Mouse (Mus musculus) layer of hippocampus, postnatal 25 days (tissue): ENCODE measurements around the gene Vstm4. TPM values are rescaled to one million over a fixed set of nuclear protein-coding genes. Genes with fewer than 3 reads are reported as not detected.

Experiments used
- DNase-seq, 2 experiments: peaks; one replicate each; pipeline ENCODE4 v3.0.0; 2022; ENCODE audit warnings: mixed read lengths in 2 of 2, low spot score in 1 of 2; ENCODE audit errors: extremely low spot score in 1 of 2
- total RNA-seq, 2 experiments: library from RNA; stranded (reverse); gene quantifications; 2 replicates each; pipeline ENCODE4 v1.2.3; 2021

The Vstm4 gene
- 1 to 10 TPM; 3.6 to 4.6 TPM for total RNA-seq

DNA sequence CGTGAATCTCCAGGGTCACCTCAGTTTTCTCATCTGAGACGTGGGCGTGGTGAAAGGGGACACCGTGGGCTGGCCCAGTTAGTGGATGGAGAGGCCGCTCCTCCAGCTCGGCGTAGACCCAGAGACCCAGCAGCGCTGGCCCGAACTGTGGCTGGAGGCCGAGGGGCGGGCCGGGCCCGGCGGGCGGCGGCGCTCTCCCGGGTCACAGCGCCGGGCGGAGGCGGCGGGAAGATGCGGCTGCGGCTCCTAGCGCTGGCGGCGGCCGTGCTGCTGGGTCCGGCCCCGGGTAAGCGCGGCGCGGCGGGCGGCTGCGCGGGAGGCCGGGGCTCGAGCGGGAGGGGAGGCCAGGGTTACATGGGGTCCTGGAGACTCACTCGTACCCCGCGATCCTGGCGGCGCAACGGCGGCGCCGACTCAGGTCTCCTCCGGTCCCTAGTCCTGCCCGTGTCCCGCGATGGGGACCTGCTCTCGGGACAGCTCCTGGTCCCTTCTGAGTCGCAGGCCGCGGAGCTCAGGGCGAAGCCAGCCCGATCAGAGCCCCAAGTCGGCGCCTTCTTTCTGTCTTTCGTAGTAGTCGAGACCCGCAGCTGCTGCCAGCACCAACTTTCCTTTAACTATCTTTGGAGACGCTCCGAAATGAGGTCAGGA lies at the start of gene Vstm4:
Gene Vstm4, plus strand, starts transcription at position 76 of the 648 bp plus-strand sequence.
- peak; percentile 29 to 36 for DNase-seq

DNA sequence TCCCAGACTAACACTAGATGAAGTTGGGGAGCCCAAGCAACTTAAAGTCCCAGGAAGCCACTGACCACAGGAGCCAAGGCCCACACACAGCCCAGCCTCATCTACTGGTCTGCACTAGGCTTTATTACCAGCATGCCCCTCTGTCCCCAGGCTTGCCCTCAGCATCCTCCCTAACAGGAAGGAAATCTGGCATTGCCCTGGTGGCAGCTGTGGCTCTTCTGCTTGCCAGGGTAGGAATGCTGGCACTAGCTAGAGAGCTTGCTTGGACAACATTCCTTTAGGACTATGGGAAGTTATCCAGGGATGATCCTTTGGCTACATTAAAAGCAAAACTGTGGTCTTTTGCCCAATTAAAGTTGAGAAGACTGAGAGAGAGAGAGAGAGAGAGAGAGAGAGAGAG lies 46.4 kb upstream of the Vstm4 start:
- no peak for DNase-seq

DNA sequence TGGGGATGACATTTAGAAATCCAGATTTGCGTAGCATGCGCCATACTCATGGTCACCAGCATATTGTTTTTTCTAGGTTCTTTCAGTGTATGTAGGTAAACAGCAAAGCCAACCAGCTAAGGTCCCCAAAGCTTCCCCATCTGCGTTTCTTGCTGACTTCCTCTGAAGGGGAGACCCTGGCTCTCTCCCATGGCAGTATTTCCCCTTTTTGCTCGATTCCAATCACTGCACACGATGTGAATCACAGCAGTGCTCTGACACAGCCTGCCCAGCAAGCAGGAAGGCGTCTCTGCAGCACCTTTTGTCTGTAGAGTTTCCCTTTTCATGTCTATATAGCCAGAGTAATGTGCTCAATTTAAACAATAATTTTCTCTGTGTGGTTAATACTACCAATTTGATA lies 44.1 kb upstream of the Vstm4 start:
- DNase-seq: no peak

DNA sequence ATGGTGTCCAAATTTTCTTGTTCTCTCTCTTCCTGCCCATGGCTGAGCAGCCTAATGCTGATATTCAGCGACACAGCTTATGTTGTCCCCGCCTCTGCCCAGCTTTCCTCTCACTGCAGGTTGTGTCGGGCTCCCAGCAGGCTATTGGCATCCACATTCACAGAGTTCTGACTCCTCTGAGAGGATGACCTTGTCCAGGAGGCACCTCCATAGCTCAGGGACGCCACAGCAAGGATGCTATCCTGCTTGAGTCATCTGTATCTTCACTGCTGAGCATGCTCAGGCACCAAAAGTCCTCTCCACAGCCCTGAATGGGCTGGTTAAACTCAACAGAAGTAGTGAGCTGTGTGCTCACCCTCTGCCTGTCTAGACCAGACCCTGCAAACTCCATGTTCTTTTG lies 41.6 kb upstream of the Vstm4 start:
- DNase-seq: no peak

DNA sequence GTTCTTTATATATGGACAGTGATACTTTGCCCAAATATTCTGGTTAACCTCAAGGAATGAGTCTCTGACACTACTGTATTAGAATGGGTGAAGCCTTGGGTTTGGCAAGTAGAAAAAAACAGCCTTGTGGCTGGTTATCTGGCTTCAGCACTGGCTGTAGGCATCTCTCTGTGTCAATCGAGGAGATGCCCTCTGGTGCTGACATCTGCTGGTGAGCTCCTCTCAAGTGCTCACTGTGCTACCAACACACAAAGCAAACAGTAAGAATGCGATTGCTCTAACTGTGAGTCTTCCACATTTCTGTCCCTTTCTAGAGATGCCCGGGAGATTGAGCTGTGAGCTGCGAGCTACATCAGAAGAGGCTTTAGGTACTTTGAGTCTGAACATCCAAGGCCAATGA lies 40.0 kb upstream of the Vstm4 start:
- no peak for DNase-seq

DNA sequence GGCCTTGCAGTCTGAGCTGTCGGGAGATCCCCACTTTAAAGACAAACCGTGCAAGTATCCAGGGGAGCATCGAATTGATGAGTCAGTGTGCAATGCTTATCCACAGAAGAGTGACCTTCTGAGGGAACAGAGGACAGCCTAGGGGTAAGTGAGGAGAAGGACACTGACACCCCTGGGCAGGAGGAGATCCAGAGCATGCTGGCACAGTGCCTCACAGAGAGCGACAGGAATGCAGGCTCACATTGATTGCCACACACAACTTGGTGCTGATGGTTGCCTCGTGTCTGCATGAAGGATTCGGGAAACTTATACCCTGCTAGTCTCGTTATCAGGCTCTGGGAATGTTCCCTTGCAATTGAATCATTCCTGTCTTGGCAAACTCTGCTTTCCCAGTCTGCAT lies 39.3 kb upstream of the Vstm4 start:
- no peak for DNase-seq

DNA sequence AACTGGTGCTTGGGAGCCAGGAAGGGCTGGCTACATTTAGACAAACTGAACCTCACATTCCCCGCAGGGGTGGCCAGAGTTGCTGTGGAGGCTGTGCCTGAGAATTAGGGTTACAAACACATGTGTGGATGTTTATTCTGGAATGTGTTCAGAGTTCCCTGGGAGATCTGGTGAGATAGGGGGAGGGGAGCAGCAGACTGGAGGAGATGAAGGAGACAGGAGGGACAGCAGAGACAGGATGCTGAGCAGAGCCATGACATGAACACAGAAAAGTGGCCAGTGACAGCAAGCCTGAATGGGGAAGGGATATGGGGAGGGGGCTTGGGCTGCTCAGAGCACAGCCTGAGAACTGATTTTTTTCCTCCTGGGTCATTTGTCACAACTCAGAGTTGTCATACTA lies 37.3 kb upstream of the Vstm4 start:
- DNase-seq: no peak

DNA sequence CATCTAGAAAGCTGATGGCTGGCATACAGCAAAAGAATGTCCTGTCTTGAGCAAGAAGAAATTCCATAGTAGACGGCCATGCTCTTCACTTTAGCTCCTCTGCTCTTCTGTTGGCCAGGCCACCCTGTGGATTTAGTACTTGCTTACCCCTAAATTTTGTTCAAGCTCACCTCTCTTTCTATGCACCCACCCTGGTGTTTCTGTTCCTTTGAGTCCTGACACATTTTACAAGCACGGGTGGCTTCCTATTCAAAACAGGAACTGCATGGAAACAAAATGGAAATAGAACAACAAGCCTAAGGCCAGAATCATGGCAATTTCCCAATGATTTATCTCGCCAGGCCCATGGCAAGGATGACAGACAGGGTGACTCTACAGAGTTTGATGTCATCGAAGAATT lies 33.7 kb upstream of the Vstm4 start:
- DNase-seq: no peak

DNA sequence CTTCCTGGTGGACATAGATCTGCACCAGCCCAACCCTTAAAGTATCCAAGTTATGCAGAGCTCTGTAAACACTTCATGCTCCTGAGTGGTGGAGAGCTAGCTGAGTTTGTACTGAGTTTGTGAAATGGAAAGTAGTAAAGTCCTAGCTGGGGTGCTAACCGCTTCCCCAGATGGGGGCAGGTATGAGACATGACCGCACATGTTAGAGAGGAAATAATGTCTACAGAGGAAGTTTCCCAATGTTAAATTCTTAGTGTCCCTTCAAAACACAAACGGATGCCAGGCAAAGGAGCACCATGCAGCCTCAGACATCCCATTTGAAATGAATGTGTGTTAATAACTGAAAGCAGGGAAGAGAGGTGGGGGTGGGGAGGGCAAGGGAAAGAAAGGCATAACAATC lies 32.7 kb upstream of the Vstm4 start:
- DNase-seq: no peak

DNA sequence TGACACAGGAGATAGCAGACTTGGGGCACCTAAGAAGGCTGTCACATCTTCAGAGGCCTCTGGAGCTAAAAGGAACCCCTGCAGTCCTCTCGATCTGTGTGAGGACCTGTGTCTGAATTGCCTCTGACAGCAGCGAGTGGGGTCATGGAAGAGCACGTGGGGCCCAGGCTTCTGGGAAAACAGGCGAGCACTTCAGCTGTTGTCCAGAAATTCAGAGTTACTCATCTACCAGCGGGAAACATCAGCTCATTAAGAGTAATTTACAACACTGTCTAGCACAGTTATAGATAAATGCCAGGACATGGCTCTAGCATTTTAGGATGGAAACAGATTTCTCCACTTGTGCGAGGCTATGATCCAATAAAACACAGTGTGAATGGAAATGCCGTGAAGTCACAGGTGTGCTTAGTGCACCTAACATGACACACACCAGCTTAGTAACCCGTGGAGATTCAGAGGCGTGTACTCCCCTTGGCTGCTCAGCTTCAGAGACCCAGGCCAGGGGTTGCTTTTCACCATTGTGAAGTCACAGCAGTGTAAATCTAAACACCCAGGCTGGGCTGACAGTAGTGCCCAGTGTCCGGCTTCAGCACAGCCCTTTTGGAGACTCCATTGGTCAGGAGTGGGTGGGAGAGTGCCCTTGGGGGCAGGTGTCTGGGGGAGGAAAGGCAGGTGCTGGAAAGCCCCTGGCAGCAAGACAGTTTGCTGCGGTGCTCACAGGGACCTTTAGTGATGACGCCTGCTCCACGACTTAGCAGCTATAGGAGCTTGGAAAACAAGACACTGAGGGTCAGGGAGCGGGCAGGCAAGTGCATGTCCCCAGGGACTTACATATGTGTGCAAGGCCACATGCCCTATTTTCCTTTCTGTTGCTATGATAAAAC lies 32.0 kb upstream of the Vstm4 start:
- DNase-seq: no peak

DNA sequence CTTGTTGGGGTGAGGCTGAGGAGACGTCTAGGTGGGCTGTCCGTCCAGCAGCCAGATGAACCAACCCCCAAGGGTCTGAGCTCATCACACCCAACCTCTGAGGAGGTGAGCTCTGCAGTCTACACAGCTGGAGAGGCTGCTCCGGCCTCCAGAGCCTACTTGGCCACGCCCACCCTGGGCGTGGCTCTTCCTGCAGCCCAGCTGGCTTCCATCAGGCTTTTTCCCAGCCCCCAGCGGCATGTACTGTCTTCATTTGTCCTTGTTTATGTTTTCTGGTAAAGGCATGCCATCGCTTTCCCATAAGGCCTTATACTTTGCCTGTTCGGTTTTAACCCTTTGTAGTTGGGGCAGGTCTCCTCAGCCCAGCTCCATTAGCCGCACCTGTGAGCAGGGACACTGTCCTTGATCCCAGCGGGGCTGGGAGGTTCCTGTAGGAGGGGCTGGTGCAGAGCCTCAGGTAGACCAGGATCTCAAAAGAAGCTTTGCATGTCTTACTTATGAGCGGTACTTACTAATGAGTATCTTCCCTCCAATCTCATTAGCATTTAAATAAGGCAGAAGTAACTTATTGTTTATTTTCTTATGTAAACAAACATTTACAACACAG lies 31.0 kb upstream of the Vstm4 start:
- DNase-seq: no peak

DNA sequence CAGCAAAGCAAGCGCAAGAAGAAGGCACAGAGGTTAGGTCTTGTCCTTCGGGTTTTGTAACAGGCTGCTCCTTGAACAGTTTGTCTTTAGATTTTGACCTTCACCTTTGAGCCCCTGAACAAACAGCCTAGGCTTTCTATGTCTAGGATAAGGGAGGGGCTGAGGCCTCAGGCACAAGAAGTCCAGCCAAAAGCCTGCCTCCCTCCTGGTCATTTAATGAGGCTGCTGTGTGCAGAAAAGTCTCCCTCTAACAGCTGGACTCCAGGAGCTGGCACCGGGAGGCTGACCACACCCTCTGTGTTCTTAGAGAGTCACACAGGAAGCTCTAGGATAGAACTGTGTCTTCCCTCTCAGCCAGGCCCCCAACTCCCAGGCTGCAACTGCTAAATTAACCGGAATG lies 29.4 kb upstream of the Vstm4 start:
- no peak for DNase-seq

DNA sequence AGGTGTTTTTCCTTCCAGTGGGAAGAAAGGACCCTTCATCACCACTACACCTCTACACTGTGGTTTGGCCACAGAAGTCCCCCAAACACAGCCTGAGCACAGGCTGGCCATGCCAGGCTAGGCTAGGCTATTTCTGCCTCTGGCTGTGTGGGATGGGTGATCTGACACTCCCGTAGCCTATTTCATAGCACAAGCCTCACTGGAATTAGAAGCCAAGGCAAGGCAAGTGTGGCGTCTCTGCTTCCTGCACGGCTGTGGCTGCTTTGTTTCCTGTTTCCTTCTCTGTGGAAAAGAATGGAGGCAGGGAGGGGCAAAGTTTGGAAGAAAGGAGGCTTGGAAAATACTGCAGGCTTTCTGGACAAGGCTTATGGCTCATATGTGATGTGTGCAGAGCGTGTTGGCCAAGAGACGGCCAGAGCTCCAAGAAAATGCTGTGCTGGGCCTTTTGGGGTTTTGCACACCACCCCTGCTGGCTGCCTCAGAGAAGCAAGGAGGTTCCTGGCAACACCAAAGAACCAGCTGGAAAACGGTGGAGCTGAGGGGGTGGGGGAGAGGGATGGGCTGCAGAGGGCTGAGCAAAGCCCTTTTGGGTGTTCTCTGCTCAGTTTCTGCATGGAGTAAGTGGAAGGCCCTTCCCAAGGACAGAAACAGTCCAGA lies 28.4 kb upstream of the Vstm4 start:
- DNase-seq: no peak

DNA sequence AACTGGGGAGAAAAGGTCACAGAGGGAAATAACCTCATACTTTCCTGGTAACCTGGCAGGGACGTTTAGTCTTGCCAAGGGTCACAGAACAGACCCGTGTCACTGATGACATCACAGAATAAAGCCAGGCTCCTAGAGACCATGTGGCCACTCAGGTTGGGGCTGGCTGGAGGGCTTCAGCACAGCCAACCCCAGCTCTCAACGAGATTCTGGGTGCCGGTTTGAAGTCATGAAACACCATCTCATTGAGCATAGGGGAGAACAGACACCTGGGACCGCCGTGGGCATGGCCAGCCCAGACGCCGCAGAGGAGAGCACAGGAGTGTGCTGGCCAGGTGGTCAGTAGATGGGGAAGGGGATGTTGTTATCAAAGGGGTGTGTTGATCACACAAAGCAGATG lies 22.7 kb upstream of the Vstm4 start, which contains the start of gene Fam170b:
Gene Fam170b, plus strand, starts transcription at position 116 of the 400 bp plus-strand sequence.
- DNase-seq: no peak

DNA sequence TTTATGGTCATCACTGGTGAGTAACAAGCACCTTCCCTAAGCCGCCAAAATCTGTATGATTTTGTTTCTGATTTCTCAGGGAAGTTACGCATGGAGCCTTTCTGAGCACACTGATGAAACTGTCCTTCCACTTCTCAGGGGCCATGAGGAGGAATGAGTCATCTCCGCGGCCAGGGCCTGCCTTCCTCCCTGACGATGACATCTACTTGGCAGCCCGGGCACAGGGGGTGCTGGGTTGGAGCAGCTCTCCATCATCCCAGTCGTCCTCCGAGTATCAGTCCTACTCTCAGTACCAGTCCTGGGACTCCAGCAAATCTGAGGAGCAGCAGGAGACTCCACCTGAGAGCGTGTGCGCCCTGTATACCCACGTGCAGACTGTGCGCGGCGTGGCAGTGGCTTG lies 21.4 kb upstream of the Vstm4 start:
- no peak for DNase-seq

DNA sequence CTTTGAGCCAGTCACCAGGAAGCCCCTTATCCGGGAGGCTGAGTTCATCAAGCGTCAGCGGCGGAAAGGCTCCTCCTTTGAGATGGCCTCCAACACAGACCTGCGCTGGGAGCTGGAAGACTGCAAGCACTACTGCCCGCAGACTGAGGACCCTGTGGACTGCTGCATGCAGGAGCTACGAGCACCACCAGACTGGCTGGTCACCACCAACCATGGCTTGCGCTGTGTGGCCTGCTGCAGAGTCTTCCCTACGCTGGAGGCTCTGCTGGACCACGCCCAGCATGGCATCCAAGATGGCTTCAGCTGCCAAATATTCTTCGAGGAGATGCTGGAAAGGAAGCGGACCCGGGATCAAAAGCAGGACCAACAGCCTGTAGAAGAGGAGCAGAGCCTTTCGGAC lies 21.0 kb upstream of the Vstm4 start:
- no peak for DNase-seq

DNA sequence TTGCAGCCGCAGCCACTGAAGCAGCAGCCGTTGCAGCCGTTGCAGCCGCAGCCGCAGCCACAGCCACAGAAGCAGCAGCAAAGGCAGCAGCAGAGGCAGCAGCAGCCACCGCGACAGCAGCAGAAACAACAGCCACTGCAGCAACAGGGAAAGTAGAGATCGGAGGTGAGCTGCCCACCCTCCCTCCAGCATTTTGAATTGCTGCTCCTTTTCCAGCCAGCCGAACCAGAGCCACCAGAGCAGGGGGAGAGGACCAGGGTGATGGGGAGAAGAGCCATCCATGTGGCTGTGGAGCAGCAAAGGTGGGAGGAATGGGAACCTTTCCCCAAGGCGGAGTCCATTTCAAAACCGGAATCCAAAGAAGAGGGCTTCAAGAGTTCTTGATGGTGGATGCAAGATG lies 20.4 kb upstream of the Vstm4 start:
- no peak for DNase-seq

DNA sequence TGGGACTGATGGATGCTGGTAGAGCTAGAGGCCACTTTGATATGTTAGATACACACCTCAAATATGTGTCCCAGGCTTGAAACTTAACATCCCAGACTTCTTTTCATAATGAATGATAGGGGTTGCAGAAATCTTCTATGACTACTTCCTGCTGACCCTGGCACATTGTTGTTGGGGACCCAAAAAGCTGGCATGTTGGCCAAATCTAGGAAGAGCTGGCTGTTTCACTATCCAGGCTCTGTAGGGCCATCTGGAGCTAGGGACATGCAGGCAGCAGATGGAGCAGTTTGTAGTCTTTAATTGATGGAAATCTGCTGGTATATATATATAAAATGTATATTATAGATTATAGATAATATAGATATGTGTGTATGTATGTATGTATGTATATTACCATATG lies 14.5 kb upstream of the Vstm4 start:
- no peak for DNase-seq

DNA sequence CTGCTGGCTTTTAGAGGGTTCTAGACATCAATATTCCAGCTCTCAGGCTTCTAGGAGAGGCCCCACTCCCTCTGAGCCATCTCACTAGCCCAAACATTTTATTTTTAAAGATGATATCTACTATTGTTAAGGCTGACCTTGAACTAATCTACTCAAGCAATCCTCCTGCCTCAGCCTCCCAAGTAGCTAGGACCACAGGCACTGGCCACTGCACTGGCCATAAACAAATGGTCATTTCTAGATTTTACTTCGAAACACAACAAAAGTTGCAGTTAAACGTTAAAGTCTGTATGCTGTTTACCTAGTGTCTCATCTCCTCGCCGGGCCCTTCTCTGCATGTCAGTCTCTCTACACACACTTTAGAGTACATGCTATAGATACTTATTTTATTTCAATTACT lies 2.5 kb upstream of the Vstm4 start:
- DNase-seq: no peak

DNA sequence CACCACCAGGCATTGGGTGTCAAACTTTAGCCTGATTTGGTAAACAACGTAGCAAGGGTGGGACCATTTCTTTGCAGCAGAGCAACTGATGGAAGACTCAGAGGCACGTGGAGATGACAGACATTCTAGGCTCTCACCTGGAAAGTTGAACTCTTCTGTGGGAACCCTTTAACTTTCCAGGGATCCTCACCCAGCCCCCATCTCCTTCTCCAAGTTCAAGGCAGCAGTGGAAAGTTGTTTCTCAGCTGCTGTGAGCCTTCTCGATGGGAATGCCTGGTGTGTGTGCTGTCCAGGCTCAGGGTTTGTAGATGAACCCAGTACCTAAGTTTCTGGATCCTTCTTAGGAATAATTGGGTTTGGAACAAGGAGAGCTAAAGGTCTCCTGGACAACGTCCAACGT lies 310 bp upstream of the Vstm4 start:
- no peak for DNase-seq

DNA sequence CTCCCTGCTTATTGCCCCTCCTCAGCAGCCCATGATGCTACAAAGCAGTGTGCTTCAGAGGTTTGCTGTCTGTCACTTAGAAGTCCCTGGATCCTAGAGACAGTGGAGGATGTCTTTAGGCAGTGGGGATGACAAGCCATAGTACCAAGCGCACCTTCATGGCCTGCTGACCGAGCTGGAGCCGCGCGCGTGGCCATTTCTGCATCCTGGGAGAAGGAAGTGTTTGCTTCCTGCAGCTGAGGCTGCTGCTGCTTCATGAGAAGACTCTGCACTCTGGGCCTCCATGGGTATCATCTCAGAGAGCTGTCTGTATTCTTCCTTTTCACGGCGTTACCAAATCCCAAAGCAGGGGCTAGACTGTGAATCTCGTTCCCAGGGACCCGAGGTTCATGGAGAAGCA lies 1.8 kb downstream of the Vstm4 start:
- DNase-seq: no peak
